Mouse (Mus musculus) intestine, embryonic 14.5 days (tissue): Measurements from ENCODE around the gene Cav2. TPM values are rescaled to one million over a fixed set of nuclear protein-coding genes. Genes with fewer than 3 reads are reported as not detected.

Source experiments
- polyA plus RNA-seq: library from polyadenylated mRNA; unstranded; fragments of >200 nt; fragmentation: Nextera tagmentation; extraction: Ambion mirVana; gene quantifications from 2 replicates; pipeline ENCODE4 v1.2.1, GENCODE M21; 2014

Cav2 gene
- polyA plus RNA-seq, 1 experiment from 2014 or later = 17.3 TPM

Other genes with a start within 250 kb of the Cav2 start
- 114 and 132 TPM in 2 replicates for gene Tes, start 216.0 kb upstream of the Cav2 start, polyA plus RNA-seq
- gene Cav1, start 25.1 kb downstream of the Cav2 start, polyA plus RNA-seq = 167 and 171 TPM in 2 replicates
- 17.7 and 20.0 TPM in 2 replicates for gene Met, start 182.6 kb downstream of the Cav2 start, polyA plus RNA-seq